Mouse (Mus musculus) ovary, postnatal 36 days (tissue): ENCODE measurements at regions not wholly inside any gene's neighbourhood (a gene's known extent, or its start where the extent isn't known, plus 50 kb on each side); places are given as distances from the start of the nearest gene placed in this dataset.

Experiments used
- DNase-seq: peaks from one replicate; pipeline ENCODE4 v3.0.0; 2022; ENCODE audit warnings: low spot score, mixed read lengths

DNA sequence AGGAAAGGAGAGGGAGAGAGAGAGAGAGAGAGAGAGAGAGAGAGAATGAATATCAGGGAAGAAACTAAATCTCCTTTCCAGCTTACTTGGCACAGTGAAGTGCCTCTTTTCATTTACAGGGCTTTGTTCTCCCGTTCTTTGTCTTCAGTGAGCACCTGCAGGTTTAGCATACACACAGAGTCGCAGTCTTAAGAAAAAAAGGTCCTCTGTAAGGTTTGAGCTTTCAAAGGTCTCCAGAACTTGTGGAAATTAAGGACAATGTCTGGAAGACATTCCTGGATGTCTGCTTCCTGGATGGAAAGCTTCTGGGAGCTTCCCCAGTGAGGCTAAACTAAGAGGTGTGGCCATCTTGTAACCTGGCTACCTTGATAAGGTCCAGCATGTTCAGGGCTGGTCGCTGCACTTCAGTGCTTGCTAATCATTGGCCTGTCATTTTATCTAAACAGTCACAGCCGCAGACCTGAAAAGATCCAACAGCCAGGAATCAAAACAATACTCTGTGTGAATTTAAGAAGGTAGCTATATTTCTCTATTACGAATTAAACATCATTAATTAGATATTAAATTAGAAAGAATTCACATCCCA, 113.1 kb upstream of the Ralgapa2 start:
- no peak for DNase-seq

DNA sequence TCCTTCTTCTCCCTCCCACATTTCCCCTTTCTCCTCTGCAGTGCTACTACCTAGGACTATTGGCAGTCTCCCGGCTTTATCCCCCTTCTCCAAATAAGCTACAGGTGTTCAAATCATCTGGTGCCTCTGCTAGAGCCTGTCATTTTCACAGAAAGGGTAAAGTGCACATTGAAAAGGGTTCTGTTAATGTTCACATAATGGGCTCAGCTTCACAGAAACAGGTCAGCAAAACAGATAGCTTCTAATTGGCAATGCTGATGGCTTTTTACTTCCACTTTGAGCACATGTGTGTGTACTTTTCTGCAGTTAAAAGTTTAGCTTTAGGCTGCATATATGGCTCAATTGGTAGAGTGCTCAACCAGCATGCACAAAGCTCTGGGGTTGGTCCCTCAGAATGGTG, 114.4 kb upstream of the Ralgapa2 start:
- no peak for DNase-seq

GRCm38 (mm10) chr2:146630179-146630578, 118.0 kb upstream of the Ralgapa2 start:
- no peak for DNase-seq

- no peak for DNase-seq
These were observed 119.0 kb upstream of the Ralgapa2 start for GRCm38 (mm10) chr2:146631098-146631497.

GRCm38 (mm10) chr2:146633329-146634070, 121.4 kb upstream of the Ralgapa2 start:
- DNase-seq: peak; percentile 20

GRCm38 (mm10) chr2:146637573-146637972, 125.4 kb upstream of the Ralgapa2 start:
- DNase-seq: no peak

- DNase-seq: no peak
These were observed 134.3 kb upstream of the Ralgapa2 start for GRCm38 (mm10) chr2:146646237-146646972.

DNA sequence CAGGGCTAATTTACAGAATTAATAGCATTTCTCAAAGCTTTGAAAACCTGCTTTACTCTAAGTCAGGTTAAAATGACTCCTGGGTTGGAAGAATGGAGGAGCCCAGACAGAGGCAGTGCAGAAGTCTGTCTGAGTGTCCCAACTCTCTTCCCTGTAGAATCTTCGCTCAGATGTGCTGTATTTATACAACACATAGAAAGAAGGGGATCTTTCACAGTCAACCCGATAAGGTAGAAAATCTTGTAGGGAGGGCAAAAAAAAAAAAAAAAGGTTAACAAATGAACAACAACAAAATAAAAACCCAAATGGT, 134.8 kb upstream of the Ralgapa2 start:
- DNase-seq: no peak

DNA sequence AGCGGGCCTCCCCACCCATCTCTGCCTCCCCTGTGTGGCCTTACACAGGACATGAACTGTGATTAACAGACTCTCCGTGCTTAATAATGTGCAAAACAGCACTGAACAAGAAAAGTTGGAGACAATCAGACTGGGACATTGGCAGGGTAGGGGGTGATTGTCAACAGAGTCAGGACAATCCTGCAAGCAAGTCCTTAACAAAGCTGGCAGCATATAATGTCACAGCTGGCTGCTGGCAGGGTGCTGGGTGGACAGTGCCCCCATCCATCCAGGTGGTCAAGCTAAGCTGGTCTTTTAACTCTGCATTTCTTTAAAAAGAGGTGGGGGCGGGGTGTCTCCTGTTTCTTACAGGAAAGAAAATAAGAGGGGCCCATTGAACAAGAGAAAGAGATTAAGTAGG, 149.2 kb upstream of the Ralgapa2 start:
- no peak for DNase-seq

DNA sequence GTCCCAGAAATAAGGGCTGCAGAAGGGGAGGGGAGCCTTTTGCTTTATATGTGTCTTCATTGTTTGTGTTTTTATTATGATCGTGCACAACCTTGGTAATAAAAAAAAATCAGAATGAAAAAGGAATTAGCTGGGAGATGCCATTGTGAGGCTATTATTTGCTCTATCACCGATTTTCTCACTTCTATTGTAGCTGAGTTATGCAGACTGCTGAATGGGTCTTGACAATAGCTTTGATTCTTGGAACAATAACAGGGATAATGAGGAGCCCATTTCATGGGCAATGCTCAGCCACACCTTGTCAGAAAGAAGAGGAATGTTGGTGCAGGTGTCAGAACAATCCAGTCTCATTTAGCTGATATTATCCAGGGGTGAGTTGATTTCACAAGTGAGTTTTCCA, 160.6 kb upstream of the Ralgapa2 start:
- no peak for DNase-seq

- no peak for DNase-seq
These were observed 169.8 kb upstream of the Ralgapa2 start for GRCm38 (mm10) chr2:146681979-146682378.

- DNase-seq: no peak
These were observed 169.7 kb upstream of the Kiz start for GRCm38 (mm10) chr2:146685854-146686507.

GRCm38 (mm10) chr2:146688544-146688943, 167.1 kb upstream of the Kiz start:
- DNase-seq: no peak

DNA sequence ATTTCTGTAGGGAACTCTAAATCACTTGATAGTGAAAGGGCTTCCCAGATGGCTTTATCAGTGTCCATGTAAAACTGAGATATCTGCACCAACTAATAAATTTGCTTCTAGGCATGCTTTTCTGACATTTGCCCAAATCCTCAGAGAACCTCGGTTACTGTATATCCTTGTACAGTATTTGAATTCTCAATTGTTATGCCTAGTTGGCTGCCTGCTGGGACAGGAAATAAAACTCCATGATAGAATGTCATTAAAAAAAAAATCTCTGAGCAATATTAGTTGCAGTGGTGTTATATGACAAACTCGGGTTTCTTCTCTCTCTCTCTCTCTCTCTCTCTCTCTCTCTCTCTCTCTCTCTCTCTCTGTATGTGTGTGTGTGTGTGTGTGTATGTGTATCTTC, 162.2 kb upstream of the Kiz start:
- no peak for DNase-seq

GRCm38 (mm10) chr2:146694041-146694440, 161.6 kb upstream of the Kiz start:
- no peak for DNase-seq

DNA sequence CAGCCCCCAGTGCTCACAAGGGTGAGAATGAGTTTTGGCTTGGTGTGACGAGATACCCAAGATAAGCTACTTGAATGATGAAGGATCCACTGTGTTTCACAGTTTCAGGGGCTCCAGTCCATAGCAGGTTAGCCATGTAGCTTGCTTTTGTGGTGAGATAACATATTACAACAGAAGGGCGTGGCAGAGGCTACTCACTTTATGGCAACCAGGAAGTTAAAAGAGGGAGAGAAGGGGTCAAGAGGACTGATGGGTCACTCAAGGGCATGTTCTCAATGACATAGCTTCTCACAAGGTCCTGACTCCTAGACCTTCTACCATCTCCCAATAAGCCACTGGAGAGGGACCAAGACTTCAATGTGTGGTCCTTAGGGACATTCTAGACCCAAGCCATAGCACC, 159.4 kb upstream of the Kiz start:
- DNase-seq: no peak

- DNase-seq: no peak
These were observed 158.9 kb upstream of the Kiz start for GRCm38 (mm10) chr2:146696727-146697126.

GRCm38 (mm10) chr2:146710676-146711075, 145.0 kb upstream of the Kiz start:
- no peak for DNase-seq

- DNase-seq: no peak
These were observed 134.4 kb upstream of the Kiz start for GRCm38 (mm10) chr2:146721184-146721715.

DNA sequence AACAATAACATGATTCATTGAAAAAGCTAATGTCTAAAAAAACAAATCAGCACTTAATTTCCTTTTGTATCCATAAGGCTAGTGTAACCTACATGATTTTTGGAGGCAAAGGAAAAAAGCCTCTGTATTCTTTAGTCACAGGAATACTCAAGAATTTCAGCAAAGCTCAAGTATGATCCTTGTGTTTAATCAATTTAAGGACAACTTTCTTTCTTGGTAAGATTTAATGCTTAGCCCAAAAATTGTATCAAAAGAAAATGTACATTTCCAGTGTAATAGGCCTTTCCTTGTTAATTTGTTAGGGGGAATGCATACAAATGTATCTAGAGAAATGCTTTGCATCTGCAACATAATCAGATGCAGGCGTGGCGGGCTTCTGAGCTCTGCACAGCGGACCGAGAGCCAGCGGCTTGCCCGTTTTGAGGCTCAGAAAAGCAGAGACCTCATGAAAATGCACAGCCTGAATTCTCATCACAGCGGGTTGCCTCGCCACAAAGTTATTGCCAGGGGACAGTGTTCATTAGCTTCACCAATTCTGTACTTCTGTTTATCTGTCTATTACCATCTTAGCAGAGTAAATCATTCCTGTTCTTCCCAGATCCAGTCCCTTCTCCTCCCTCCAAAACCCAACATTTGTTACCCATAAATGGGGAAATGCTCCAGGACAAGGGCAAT, 133.2 kb upstream of the Kiz start:
- DNase-seq: no peak

DNA sequence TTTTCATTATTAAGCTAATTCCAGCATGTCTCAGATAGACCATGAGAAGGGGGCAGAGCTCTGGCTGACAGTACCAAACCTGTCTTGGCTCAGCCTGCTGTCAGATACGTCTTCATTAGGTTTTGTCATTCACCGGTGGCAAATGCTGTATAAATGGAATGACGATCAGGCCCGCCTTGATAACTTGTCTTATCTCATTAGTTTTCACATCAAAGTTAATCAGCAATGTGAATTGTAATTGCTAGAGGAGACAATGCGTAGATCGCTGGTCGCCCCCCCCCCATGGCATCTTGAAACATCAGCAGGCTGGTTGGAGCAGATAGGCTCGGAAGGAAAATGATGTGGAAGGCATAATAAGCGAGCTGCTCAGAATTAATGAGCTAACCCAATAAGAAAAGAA, 132.5 kb upstream of the Kiz start:
- no peak for DNase-seq

DNA sequence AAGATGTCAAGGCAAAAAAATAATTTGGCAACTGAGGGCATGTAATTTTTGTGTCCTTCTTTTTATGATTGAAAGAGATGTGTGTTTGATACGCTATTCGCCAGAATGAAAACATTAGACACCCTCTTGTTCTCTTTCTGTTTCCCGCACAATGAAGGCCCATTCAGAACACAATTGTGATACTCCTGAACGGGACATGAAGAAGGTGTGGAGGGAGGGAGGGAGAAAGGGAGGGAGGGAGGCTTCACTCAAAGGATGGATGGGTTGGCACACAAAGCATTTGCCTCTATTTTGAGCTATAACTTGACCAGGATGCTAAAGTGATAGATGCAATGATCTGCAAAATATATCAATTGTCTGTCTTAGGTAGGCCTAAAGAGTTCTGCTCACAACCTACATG, 132.0 kb upstream of the Kiz start:
- DNase-seq: no peak
